Mouse (Mus musculus) layer of hippocampus, adult 9-11 months (tissue): ENCODE measurements around the gene Gm49322.
"Not testable (repeated sequence)": the region's sequence is repeated elsewhere in the genome, so short reads cannot be mapped to it uniquely, and the experiment has no call there.

Source experiments
- DNase-seq: peaks from one replicate; pipeline ENCODE4 v3.0.0; 2022

Gm49322 gene

GRCm38 (mm10) chr10:80614351-80614750 is 8.5 kb downstream of the Gm49322 start:
- DNase-seq, result no peak

GRCm38 (mm10) chr10:80618181-80618580 is 12.4 kb downstream of the Gm49322 start:
- DNase-seq, result no peak

- no peak for DNase-seq
These were observed 13.8 kb downstream of the Gm49322 start for GRCm38 (mm10) chr10:80619465-80620244.

- DNase-seq, result no peak
These were observed 14.5 kb downstream of the Gm49322 start for GRCm38 (mm10) chr10:80620365-80620764.

GRCm38 (mm10) chr10:80620796-80621689 is 15.2 kb downstream of the Gm49322 start:
- DNase-seq, result peak; percentile 47

GRCm38 (mm10) chr10:80621690-80621939 is 15.8 kb downstream of the Gm49322 start:
- no peak for DNase-seq

GRCm38 (mm10) chr10:80621940-80622660 is 16.3 kb downstream of the Gm49322 start:
- DNase-seq, result peak; percentile 100

- DNase-seq, result peak; percentile 65
These were observed 17.0 kb downstream of the Gm49322 start, which contains the start of gene Csnk1g2 for GRCm38 (mm10) chr10:80622661-80623456. TSS of gene Csnk1g2 (plus strand) at chr10:80622838.

- peak; percentile 58 for DNase-seq
These were observed 17.8 kb downstream of the Gm49322 start for GRCm38 (mm10) chr10:80623457-80624191.

- no peak for DNase-seq
These were observed 19.9 kb downstream of the Gm49322 start for GRCm38 (mm10) chr10:80625764-80626163.

GRCm38 (mm10) chr10:80627685-80628084 is 21.9 kb downstream of the Gm49322 start:
- no peak for DNase-seq

- no peak for DNase-seq
These were observed 23.1 kb downstream of the Gm49322 start for GRCm38 (mm10) chr10:80628925-80629324.

- DNase-seq, result no peak
These were observed 29.5 kb downstream of the Gm49322 start for GRCm38 (mm10) chr10:80635345-80635744.

- DNase-seq, result no peak
These were observed 41.1 kb downstream of the Gm49322 start for GRCm38 (mm10) chr10:80646936-80647335.

- not testable (repeated sequence) for DNase-seq
These were observed 44.1 kb downstream of the Gm49322 start for GRCm38 (mm10) chr10:80649910-80650309.

- no peak for DNase-seq
These were observed 44.6 kb downstream of the Gm49322 start for GRCm38 (mm10) chr10:80650392-80650791.

- no peak for DNase-seq
These were observed 47.4 kb downstream of the Gm49322 start for GRCm38 (mm10) chr10:80653156-80653720.

- DNase-seq, result no peak
These were observed 49.0 kb downstream of the Gm49322 start for GRCm38 (mm10) chr10:80654866-80655265.

- no peak for DNase-seq
These were observed 49.7 kb downstream of the Gm49322 start for GRCm38 (mm10) chr10:80655406-80656129.

- peak; percentile 97 for DNase-seq
These were observed 50.5 kb downstream of the Gm49322 start for GRCm38 (mm10) chr10:80656130-80656862.
